Comparison of ENCODE assay signal across 11 mouse cellular contexts in the genomic region with DNA sequence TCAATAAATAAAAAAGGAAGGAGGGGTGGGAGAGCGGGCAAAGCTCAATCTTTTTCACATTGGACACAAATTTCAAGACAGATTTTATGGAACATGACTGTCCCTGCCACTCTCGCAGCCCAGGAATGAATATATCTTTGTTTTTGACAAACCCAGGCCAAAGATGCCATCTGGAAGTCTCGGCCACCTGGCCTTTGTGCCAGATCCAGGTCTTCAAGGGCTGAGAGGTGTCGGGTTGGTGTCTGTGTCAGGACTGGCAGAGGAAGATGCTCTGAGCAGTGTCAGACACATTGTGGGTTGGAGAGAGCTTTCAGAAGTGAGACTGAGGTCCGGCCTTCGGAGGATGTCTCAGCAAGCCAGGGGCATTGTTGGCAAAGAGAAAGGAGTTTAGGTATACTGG.
"Had no signal": no experiment of that assay in that cellular context is flagged by ENCODE, and none has a peak within 500 bp of the region (broad histone marks: within the 10 kb centered on the region; RNA-seq: fewer than 3 reads in every experiment).

No protein-coding gene starts in this region.

- H3K27me3 ChIP-seq: liver, embryonic 15.5 days; midbrain, embryonic 13.5 days; stomach, embryonic 15.5 days had no signal

- H3K4me1 ChIP-seq: midbrain, embryonic 13.5 days; stomach, embryonic 15.5 days had no signal

- H3K4me3 ChIP-seq: limb, embryonic 10.5 days; liver, embryonic 15.5 days; midbrain, embryonic 13.5 days; stomach, embryonic 15.5 days had no signal

- H3K27ac ChIP-seq: limb, embryonic 10.5 days; liver, embryonic 15.5 days; midbrain, embryonic 13.5 days; stomach, embryonic 15.5 days had no signal

- DNase-seq: kidney, postnatal 36 days; layer of hippocampus, adult 9-11 months; lung, adult 2 months; lung, postnatal 36 days; right cerebral cortex, postnatal 14 days; thymus, postnatal 36 days had no signal

- ATAC-seq: lung, postnatal 0 days; midbrain, embryonic 13.5 days had no signal
